Mouse (Mus musculus) spleen, adult 2 months (tissue): ENCODE results near the gene Crocc2.

ENCODE experiments used
- CTCF ChIP-seq: fragments of 200-500 bp; IDR thresholded peaks from 2 replicates; pipeline ENCODE4 v1.5.1; 2011; ENCODE audit warnings: mild to moderate bottlenecking, inconsistent platforms; ENCODE audit not compliant: insufficient read depth, insufficient read length, insufficient replicate concordance; ENCODE audit errors: extremely low read depth
- POLR2A ChIP-seq: fragments of 200-500 bp; IDR thresholded peaks from 2 replicates; pipeline ENCODE4 v1.6.1; 2011; ENCODE audit warnings: low read depth, low read length, inconsistent platforms

GRCm38 (mm10) chr1:93124066-93124465, 44.5 kb upstream of the Crocc2 start:
- TF ChIP-seq POLR2A (no peak), CTCF (no peak)
